Mouse (Mus musculus): ENCODE data around the gene Parp4. TPM values are rescaled to one million over a fixed set of nuclear protein-coding genes. Genes with fewer than 3 reads are reported as not detected.
A peak's percentile ranks its signal among the peaks of the same experiment; 100 is the strongest.

Gene Parp4
- polyA plus RNA-seq, 1 experiment, result 9.5 TPM

GRCm38 (mm10) chr14:56604438-56604837, 29.0 kb downstream of the Parp4 start:
- 87% methylated on average over 5 of the region's 5 CpGs for WGBS
- DNase-seq (ENCODE audit: low read depth, low spot score), result no peak

DNA sequence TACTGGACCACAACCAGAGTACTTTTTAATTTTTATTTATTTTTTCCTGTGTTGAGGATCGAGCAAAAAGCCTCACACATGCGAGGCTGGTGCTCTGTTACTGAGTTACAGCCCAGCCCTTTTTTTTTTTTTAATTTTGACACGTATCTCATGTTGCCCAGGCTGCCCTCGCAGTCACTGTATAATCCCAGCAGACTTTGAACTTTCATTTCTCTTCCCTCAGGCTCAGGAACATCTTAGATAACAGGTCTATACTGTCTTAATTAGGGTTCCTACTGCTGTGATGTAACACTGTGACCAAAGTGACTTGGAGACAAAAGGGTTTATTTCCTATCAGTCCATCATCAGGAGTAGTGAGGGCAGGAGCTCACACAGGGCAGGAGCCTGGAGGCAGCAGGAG, 29.7 kb downstream of the Parp4 start:
- DNase-seq (ENCODE audit: low read depth, low spot score), result no peak
- WGBS, result 50% methylated on average over 4 of the region's 4 CpGs

GRCm38 (mm10) chr14:56613212-56613611, 37.8 kb downstream of the Parp4 start:
- 33% methylated on average over 3 of the region's 3 CpGs for WGBS
- no peak for DNase-seq (ENCODE audit: low read depth, low spot score)

GRCm38 (mm10) chr14:56617470-56617869, 42.1 kb downstream of the Parp4 start:
- DNase-seq (ENCODE audit: low read depth, low spot score), result no peak
- 68% methylated on average over 1 of the region's 1 CpGs for WGBS

- 86% methylated on average over 8 of the region's 8 CpGs for WGBS
- DNase-seq (ENCODE audit: low read depth, low spot score), result no peak
Observed at GRCm38 (mm10) chr14:56620425-56620824, 45.0 kb downstream of the Parp4 start.

- peak; percentile 36 for DNase-seq (ENCODE audit: low read depth, low spot score)
- 42% methylated on average over 4 of the region's 4 CpGs for WGBS
Observed at GRCm38 (mm10) chr14:56626202-56626601, 50.8 kb downstream of the Parp4 start.

- 92% methylated on average over 3 of the region's 3 CpGs for WGBS
Observed at GRCm38 (mm10) chr14:56628336-56628735, 52.9 kb downstream of the Parp4 start.

DNA sequence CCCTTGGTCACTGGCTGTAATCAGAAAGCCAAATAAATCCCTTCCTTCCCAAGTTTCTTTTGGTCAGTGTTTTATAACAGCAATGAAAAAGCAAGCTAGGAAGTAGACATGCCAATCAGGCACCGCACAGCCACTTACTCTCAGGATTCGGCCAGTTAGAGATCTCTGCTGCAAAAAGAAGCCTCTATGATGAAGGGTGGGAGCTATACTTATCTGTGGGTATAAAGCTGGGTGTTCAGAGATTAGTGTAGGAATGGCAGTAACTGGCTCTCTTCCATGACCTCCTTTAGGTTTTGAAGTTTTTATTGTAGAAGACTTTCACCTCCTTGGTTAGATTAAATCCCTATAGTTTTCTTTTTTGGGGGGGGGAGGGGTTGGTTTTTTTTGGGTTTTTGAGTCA, 55.7 kb downstream of the Parp4 start:
- no peak for DNase-seq (ENCODE audit: low read depth, low spot score)
- 94% methylated on average over 2 of the region's 2 CpGs for WGBS

More at GRCm38 (mm10) chr14:56628336-56628735, 52.9 kb downstream of the Parp4 start:
- no peak for DNase-seq (ENCODE audit: low read depth, low spot score)

DNA sequence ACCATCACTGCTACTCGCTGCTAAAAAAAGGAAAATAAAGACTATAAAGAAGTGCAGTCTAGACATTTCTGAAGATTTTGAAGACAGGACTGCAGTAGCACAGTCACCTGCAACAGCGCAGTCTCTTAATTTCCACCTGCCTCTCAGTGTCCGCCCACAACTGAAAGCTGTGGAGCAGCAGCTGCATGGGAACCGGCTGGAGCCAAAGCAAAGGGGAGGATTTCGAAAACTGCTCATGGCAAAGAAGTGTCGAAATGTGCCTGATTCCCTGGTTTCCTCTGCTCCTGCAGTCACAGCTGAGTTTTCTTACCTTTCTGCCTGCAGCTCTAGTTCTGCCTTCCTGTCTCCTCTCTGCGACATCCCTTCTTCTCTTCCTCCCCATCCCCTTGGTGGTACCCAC, 71.8 kb downstream of the Parp4 start:
- WGBS, result 84% methylated on average over 7 of the region's 7 CpGs

GRCm38 (mm10) chr14:56649448-56649847, 74.0 kb downstream of the Parp4 start:
- no peak for DNase-seq (ENCODE audit: low read depth, low spot score)

More for the DNA sequence above, 71.8 kb downstream of the Parp4 start:
- no peak for DNase-seq (ENCODE audit: low read depth, low spot score)

GRCm38 (mm10) chr14:56665651-56666050, 90.2 kb downstream of the Parp4 start:
- 53% methylated on average over 5 of the region's 5 CpGs for WGBS
- no peak for DNase-seq (ENCODE audit: low read depth, low spot score)

- no peak for DNase-seq (ENCODE audit: low read depth, low spot score)
- 92% methylated on average over 3 of the region's 3 CpGs for WGBS
Observed at GRCm38 (mm10) chr14:56666909-56667308, 91.5 kb downstream of the Parp4 start.

DNA sequence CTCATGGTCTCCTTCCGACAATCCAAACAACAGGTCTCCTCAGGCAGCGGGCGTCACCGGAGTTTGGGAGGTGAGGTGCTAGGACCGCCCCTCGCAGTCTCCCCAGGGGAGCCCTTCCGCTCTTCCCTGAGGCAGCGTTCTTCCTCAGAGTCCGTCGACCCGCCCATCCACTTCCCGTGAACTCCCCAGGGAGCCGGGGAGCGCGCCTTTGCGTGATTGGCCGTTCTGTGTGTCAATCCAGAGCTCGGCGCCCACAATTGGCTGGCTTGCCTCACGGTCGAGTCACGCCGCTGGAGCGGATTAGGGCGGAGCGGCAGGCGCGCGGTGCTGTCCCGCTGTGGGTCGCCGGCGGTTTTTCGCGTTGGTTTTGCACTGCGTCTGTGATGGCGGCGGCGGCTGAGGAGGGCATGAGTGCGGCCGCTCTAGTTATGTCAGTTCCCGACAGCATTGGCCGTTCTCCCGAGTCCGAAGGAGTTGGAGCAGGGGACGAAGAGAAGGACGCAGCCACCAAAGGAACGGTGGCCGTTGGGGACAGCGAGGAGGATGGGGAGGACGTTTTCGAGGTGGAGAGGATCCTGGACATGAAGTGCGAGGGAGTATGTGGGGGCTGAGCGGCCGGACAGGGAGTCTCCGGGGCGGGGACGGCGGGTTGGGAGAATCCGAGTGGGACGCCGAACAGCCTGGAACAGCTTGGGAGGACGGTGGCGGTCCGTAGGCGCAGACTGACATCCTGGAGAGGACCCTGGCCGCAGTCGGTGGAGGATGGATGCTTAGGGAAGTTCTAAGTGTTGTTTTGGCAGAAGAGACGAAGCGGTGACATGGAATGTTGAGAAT, 92.8 kb downstream of the Parp4 start, which contains the start of gene Mphosph8:
TSS of gene Mphosph8 (plus strand) at position 280 of the 834 bp plus-strand sequence.
- peak; percentile 99 for DNase-seq (ENCODE audit: low read depth, low spot score)
- under 1% methylated on average over 70 of the region's 70 CpGs for WGBS

- WGBS, result 5% methylated on average over 13 of the region's 13 CpGs
- no peak for DNase-seq (ENCODE audit: low read depth, low spot score)
Observed at GRCm38 (mm10) chr14:56669046-56669620, 93.7 kb downstream of the Parp4 start.

GRCm38 (mm10) chr14:56685426-56685825, 110.0 kb downstream of the Parp4 start:
- 47% methylated on average over 1 of the region's 1 CpGs for WGBS
- DNase-seq (ENCODE audit: low read depth, low spot score), result no peak

- 74% methylated on average over 1 of the region's 1 CpGs for WGBS
- DNase-seq (ENCODE audit: low read depth, low spot score), result no peak
Observed at GRCm38 (mm10) chr14:56689116-56689515, 113.7 kb downstream of the Parp4 start.

- no peak for DNase-seq (ENCODE audit: low read depth, low spot score)
- WGBS, result 93% methylated on average over 1 of the region's 1 CpGs
Observed at GRCm38 (mm10) chr14:56689766-56690165, 114.3 kb downstream of the Parp4 start.

- WGBS, result 81% methylated on average over 3 of the region's 3 CpGs
- no peak for DNase-seq (ENCODE audit: low read depth, low spot score)
Observed at GRCm38 (mm10) chr14:56695495-56695894, 120.1 kb downstream of the Parp4 start.

- no peak for DNase-seq (ENCODE audit: low read depth, low spot score)
Observed at GRCm38 (mm10) chr14:56697836-56698235, 122.4 kb downstream of the Parp4 start.

GRCm38 (mm10) chr14:56702644-56703043, 127.2 kb downstream of the Parp4 start:
- WGBS, result 93% methylated on average over 4 of the region's 4 CpGs

More at GRCm38 (mm10) chr14:56697836-56698235, 122.4 kb downstream of the Parp4 start:
- 93% methylated on average over 5 of the region's 5 CpGs for WGBS

GRCm38 (mm10) chr14:56705687-56706086, 130.3 kb downstream of the Parp4 start:
- WGBS, result 86% methylated on average over 4 of the region's 4 CpGs
- DNase-seq (ENCODE audit: low read depth, low spot score), result no peak

More at GRCm38 (mm10) chr14:56702644-56703043, 127.2 kb downstream of the Parp4 start:
- DNase-seq (ENCODE audit: low read depth, low spot score), result no peak
